Mouse (Mus musculus): ENCODE data around the gene Sh3bgrl2. TPM values are rescaled to one million over a fixed set of nuclear protein-coding genes. Genes with fewer than 3 reads are reported as not detected.

Gene Sh3bgrl2
- polyA plus RNA-seq, 1 experiment from 2014 or later, result 33.2 TPM

Other genes with a start within 250 kb of the Sh3bgrl2 start
- gene Lca5, start 107.2 kb upstream of the Sh3bgrl2 start, polyA plus RNA-seq (2015; fragmentation: Nextera tagmentation; extraction: Ambion mirVana), result 9.0 and 10.9 TPM in 2 replicates